Mouse (Mus musculus) MEL (cell line): ENCODE data around the gene Oaz2. TPM values are rescaled to one million over a fixed set of nuclear protein-coding genes. Genes with fewer than 3 reads are reported as not detected.

Experiments used
- DNase-seq: peaks from one replicate; pipeline ENCODE4 v3.0.0; 2011; ENCODE audit warnings: low read depth, low spot score
- H3K27ac ChIP-seq: 2 replicates; pipeline ENCODE4 v1.5.1; 2012; ENCODE audit warnings: low read depth, mild to moderate bottlenecking, control low read depth, low read length, moderate library complexity; ENCODE audit not compliant: control insufficient read depth
- H3K27me3 ChIP-seq, 2 experiments: fragments of 150-350 bp in 1 of 2; sonication (generic) in 1 of 2; 2 replicates each; pipeline ENCODE4 v1.6.1; 2012; ENCODE audit warnings: low read length in 2 of 2, mild to moderate bottlenecking in 2 of 2, improper control_type of control experiment in 1 of 2, moderate library complexity in 1 of 2; ENCODE audit not compliant: insufficient read depth in 2 of 2, control insufficient read depth in 1 of 2
- H3K36me3 ChIP-seq, 2 experiments: 2 replicates each; pipeline ENCODE4 v1.6.1; 2012 to 2014; ENCODE audit warnings: low read length in 2 of 2, improper control_type of control experiment in 1 of 2, inconsistent platforms in 1 of 2, mild to moderate bottlenecking in 1 of 2; ENCODE audit not compliant: insufficient read depth in 2 of 2, control insufficient read depth in 1 of 2
- H3K4me1 ChIP-seq, 2 experiments: fragments of 150-350 bp in 1 of 2; sonication (generic) in 1 of 2; 2 replicates each; pipeline ENCODE4 v1.6.1; 2012; ENCODE audit warnings: low read length in 2 of 2, improper control_type of control experiment in 1 of 2, mild to moderate bottlenecking in 1 of 2; ENCODE audit not compliant: insufficient read depth in 2 of 2, control insufficient read depth in 1 of 2
- H3K4me3 ChIP-seq, 2 experiments: fragments of 150-350 bp in 1 of 2; sonication (generic) in 1 of 2; 2 replicates each; pipeline ENCODE4 v1.5.1; 2012; ENCODE audit warnings: low read depth in 2 of 2, low read length in 2 of 2, mild to moderate bottlenecking in 2 of 2, moderate library complexity in 2 of 2, control low read depth in 1 of 2, improper control_type of control experiment in 1 of 2; ENCODE audit not compliant: control insufficient read depth in 1 of 2, insufficient read depth in 1 of 2
- H3K79me2 ChIP-seq: 2 replicates; pipeline ENCODE4 v1.6.1; 2012; ENCODE audit warnings: mild to moderate bottlenecking, low read length, moderate library complexity; ENCODE audit not compliant: control insufficient read depth, poor library complexity, insufficient read depth
- H3K9ac ChIP-seq: 2 replicates; pipeline ENCODE4 v1.6.1; 2012; ENCODE audit warnings: low read depth, mild to moderate bottlenecking, control low read depth, low read length, moderate library complexity; ENCODE audit not compliant: control insufficient read depth, poor library complexity, severe bottlenecking
- H3K9me3 ChIP-seq: fragments of 150-350 bp; sonication (generic); replicated peaks from 2 replicates; pipeline ENCODE4 v1.6.1; 2012; ENCODE audit warnings: mild to moderate bottlenecking, low read length, improper control_type of control experiment, moderate library complexity; ENCODE audit not compliant: insufficient read depth
- BHLHE40 ChIP-seq: IDR thresholded peaks from 2 replicates; pipeline ENCODE4 v1.6.1; 2012; ENCODE audit warnings: low read depth, mild to moderate bottlenecking, inconsistent platforms, low read length, improper control_type of control experiment, borderline replicate concordance
- CTCF ChIP-seq, 3 experiments: IDR thresholded peaks in 2 of 3; conservative IDR thresholded peaks in 1 of 3; 2 replicates each; pipeline ENCODE4 v1.5.1; 2011 to 2012; ENCODE audit warnings: low read length in 3 of 3, low read depth in 2 of 3, mild to moderate bottlenecking in 2 of 3, improper control_type of control experiment in 1 of 3, inconsistent platforms in 1 of 3, mixed read lengths in 1 of 3, moderate library complexity in 1 of 3; ENCODE audit not compliant: control insufficient read depth in 1 of 3, insufficient read depth in 1 of 3, poor library complexity in 1 of 3, severe bottlenecking in 1 of 3
- ELF1 ChIP-seq: IDR thresholded peaks from 2 replicates; pipeline ENCODE4 v1.6.1; 2014; ENCODE audit warnings: low read depth, mild to moderate bottlenecking, inconsistent platforms, low read length, improper control_type of control experiment, moderate library complexity
- HCFC1 ChIP-seq: IDR thresholded peaks from 2 replicates; pipeline ENCODE4 v1.6.1; 2012; ENCODE audit warnings: low read depth, mild to moderate bottlenecking, inconsistent platforms, low read length, improper control_type of control experiment, moderate library complexity
- MAX ChIP-seq: IDR thresholded peaks from 2 replicates; pipeline ENCODE4 v1.6.1; 2011; ENCODE audit warnings: low read length, improper control_type of control experiment
- MAZ ChIP-seq: IDR thresholded peaks from 2 replicates; pipeline ENCODE4 v1.6.1; 2012; ENCODE audit warnings: low read depth, mild to moderate bottlenecking, inconsistent platforms, low read length, improper control_type of control experiment
- MEF2A ChIP-seq: IDR thresholded peaks from 2 replicates; pipeline ENCODE4 v1.6.1; 2014; ENCODE audit warnings: low read depth, mild to moderate bottlenecking, inconsistent platforms, low read length, improper control_type of control experiment; ENCODE audit not compliant: poor library complexity, insufficient replicate concordance, severe bottlenecking; ENCODE audit errors: extremely low read depth
- MXI1 ChIP-seq: IDR thresholded peaks from 2 replicates; pipeline ENCODE4 v1.6.1; 2011; ENCODE audit warnings: mild to moderate bottlenecking, low read depth, low read length, improper control_type of control experiment
- NELFE ChIP-seq: IDR thresholded peaks from 2 replicates; pipeline ENCODE4 v1.6.1; 2011; ENCODE audit warnings: low read depth, low read length, improper control_type of control experiment
- RAD21 ChIP-seq: IDR thresholded peaks from 2 replicates; pipeline ENCODE4 v1.6.1; 2011; ENCODE audit warnings: mild to moderate bottlenecking, low read depth, low read length, improper control_type of control experiment
- TAL1 ChIP-seq: IDR thresholded peaks from 2 replicates; pipeline ENCODE4 v1.6.1; 2012; ENCODE audit warnings: mild to moderate bottlenecking, inconsistent platforms, low read length, moderate library complexity, mixed read lengths
- TBP ChIP-seq: IDR thresholded peaks from 2 replicates; pipeline ENCODE4 v1.8.0; 2011; ENCODE audit warnings: low read depth, low read length, improper control_type of control experiment
- UBTF ChIP-seq: IDR thresholded peaks from 2 replicates; pipeline ENCODE4 v1.6.1; 2012; ENCODE audit warnings: low read depth, mild to moderate bottlenecking, inconsistent platforms, low read length, improper control_type of control experiment, moderate library complexity, borderline replicate concordance; ENCODE audit not compliant: insufficient read depth
- USF2 ChIP-seq, 2 experiments: IDR thresholded peaks; 2 replicates each; pipeline ENCODE4 v1.6.1; 2011 to 2012; ENCODE audit warnings: improper control_type of control experiment in 2 of 2, low read length in 2 of 2, borderline replicate concordance in 1 of 2, inconsistent platforms in 1 of 2, low read depth in 1 of 2, mild to moderate bottlenecking in 1 of 2; ENCODE audit not compliant: insufficient read depth in 1 of 2
- ZC3H11A ChIP-seq: IDR thresholded peaks from 2 replicates; pipeline ENCODE4 v1.6.1; 2012; ENCODE audit warnings: low read depth, mild to moderate bottlenecking, inconsistent platforms, low read length, improper control_type of control experiment
- ZMIZ1 ChIP-seq: IDR thresholded peaks from 2 replicates; pipeline ENCODE4 v1.6.1; 2012; ENCODE audit warnings: low read depth, mild to moderate bottlenecking, inconsistent platforms, low read length, improper control_type of control experiment, moderate library complexity
- ZNF384 ChIP-seq: IDR thresholded peaks from 2 replicates; pipeline ENCODE4 v1.6.1; 2012; ENCODE audit warnings: low read depth, mild to moderate bottlenecking, inconsistent platforms, low read length, improper control_type of control experiment
- polyA plus RNA-seq, 2 experiments: library from polyadenylated mRNA; stranded (reverse) in 1 of 2; unstranded in 1 of 2; fragments of >175 nt in 1 of 2; fragments of >200 nt in 1 of 2; gene quantifications; 2 replicates each; pipeline versions ENCODE4 v1.2.1 to v1.2.4; 2012; ENCODE audit warnings: low replicate concordance in 2 of 2, low read depth in 1 of 2; ENCODE audit not compliant: insufficient read length in 2 of 2, insufficient read depth in 1 of 2, missing spikeins in 1 of 2
- total RNA-seq: library from RNA; depleted of rRNA; stranded (reverse); fragments of 300-350 nt; gene quantifications from 2 replicates; pipeline ENCODE4 v1.2.3, GENCODE M21; 2012

Gene Oaz2
- total and polyA plus RNA-seq, 3 experiments: 16.4 to 34.6 TPM; not detected in 1

DNA sequence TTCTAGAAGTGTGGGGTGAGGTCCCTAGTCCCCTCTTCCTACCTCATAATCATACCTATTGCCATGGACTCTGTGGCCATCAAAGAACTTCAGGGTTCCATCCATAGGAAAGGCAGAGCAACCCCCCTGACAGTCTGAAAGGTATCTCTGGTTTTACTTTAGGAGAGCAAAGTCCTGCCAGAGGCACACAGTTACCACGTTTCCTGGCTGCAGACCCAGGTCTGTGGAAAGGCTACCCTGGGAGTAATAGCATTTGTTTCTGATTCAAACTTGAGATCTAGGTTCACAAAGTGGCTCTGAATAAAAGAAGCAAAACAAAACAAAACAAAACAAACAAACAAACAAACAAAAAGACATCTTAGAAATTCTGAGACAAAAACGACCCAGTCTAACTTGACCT, 43.5 kb upstream of the Oaz2 start:
- H3K9me3 ChIP-seq: no peaks in the 10 kb centered on the region
- no peak overlapping the region for H3K27ac ChIP-seq
- H3K4me3 ChIP-seq: no peak overlapping the region
- H3K79me2 ChIP-seq: no peaks in the 10 kb centered on the region
- no peak overlapping the region for H3K9ac ChIP-seq
- no peak for DNase-seq
- no peak for TF ChIP-seq BHLHE40
- TF ChIP-seq CTCF (IDR thresholded peaks at IDR 0.05 in 2 of 3, conservative IDR thresholded peaks at IDR 0.05 in 1 of 3; ENCODE audit: control insufficient read depth in 1 of 3, insufficient read depth in 1 of 3, low read depth in 2 of 3, low read length in 3 of 3, poor library complexity in 1 of 3, severe bottlenecking in 1 of 3): no peak
- TF ChIP-seq ZC3H11A: no peak
- TF ChIP-seq RAD21: no peak
- TF ChIP-seq MXI1: no peak
- no peak for TF ChIP-seq MAX
- TF ChIP-seq TAL1: no peak
- no peak for TF ChIP-seq MEF2A
- TF ChIP-seq UBTF: no peak
- TF ChIP-seq ZNF384: no peak
- no peak for TF ChIP-seq ELF1
- TF ChIP-seq MAZ: no peak
- no peak for TF ChIP-seq TBP
- no peak for TF ChIP-seq ZMIZ1
- H3K27me3 ChIP-seq: peaks cover 0 to 5% of the 10 kb centered on the region in 2 experiments; a peak in 1 of 4 replicates
- H3K36me3 ChIP-seq: no peaks in the 10 kb centered on the region
- no peaks in the 10 kb centered on the region for H3K4me1 ChIP-seq

DNA sequence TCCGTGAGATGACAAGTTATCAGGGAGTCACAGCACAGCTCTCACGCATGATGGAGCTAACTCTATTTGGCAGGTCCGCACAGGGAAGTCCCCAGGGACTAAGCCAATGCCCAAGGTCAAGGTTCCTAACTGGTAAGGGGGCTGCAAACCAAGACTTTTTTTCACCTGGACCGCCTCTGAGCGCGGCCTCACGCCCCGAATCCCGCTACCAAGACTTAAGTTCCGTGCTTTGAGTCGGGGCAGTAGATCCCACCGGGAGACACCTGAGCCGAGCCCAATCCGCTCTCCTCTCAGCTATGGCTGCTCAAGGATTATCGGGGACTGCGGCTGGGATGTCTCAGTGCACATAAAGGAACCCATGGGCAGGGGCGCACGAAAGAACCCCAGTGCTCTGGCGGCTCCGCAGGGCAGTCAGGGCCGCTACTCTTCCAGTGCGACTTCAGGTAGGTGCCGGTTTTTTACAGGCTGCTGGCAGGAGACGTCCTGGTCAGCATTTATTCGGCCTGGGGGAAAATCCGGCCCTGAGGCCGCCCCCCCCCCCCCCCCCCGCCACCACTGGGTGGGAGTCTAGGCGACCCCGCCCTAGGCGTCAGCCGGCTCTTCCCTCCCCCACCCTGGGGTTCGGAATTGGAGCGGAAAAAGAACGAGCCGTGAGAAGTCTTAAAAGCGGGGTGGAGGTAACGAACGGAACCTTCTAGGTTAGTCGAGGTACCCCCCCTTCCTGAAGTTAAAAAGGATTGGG, 38.6 kb upstream of the Oaz2 start, which contains the start of gene Rbpms2:
Gene Rbpms2, plus strand, starts transcription at position 624 of the 742 bp plus-strand sequence.
- Histone ChIP-seq H3K27ac (no peak within 1 kb of the TSS), H3K9ac (no peak within 1 kb of the TSS), H3K79me2 (no peaks in the 10 kb centered on the region), H3K4me1 (no peaks in the 10 kb centered on the region), H3K36me3 (no peaks in the 10 kb centered on the region), H3K27me3 (peaks cover 0 to 1% of the 10 kb centered on the region in 2 experiments; a peak in 2 of 4 replicates), H3K9me3 (no peaks in the 10 kb centered on the region), H3K4me3 (no peak within 1 kb of the TSS)
- DNase-seq: no peak
- TF ChIP-seq NELFE (no peak), HCFC1 (no peak), ZNF384 (no peak), USF2 (IDR thresholded peaks at IDR 0.05; ENCODE audit: borderline replicate concordance in 1 of 2, insufficient read depth in 1 of 2, low read depth in 1 of 2, low read length in 2 of 2) (no peak), ZMIZ1 (no peak)
